Mouse (Mus musculus) MEL (cell line): ENCODE data around the gene Hspa1b.

Experiments
- MYB ChIP-seq: IDR thresholded peaks from 2 replicates; pipeline ENCODE4 v1.6.1; 2011; ENCODE audit warnings: mild to moderate bottlenecking, low read depth, low read length, improper control_type of control experiment
- POLR2A ChIP-seq, 2 experiments: IDR thresholded peaks; 2 replicates each; pipeline ENCODE4 v1.6.1; 2011 to 2012; ENCODE audit warnings: low read length in 2 of 2, mild to moderate bottlenecking in 2 of 2, control low read depth in 1 of 2, improper control_type of control experiment in 1 of 2, low read depth in 1 of 2, moderate library complexity in 1 of 2; ENCODE audit not compliant: control insufficient read depth in 1 of 2, insufficient read depth in 1 of 2, poor library complexity in 1 of 2
- TCF12 ChIP-seq: IDR thresholded peaks from 2 replicates; pipeline ENCODE4 v1.6.1; 2014; ENCODE audit warnings: low read depth, mild to moderate bottlenecking, inconsistent platforms, low read length, improper control_type of control experiment, moderate library complexity
- ZNF384 ChIP-seq: IDR thresholded peaks from 2 replicates; pipeline ENCODE4 v1.6.1; 2012; ENCODE audit warnings: low read depth, mild to moderate bottlenecking, inconsistent platforms, low read length, improper control_type of control experiment

DNA sequence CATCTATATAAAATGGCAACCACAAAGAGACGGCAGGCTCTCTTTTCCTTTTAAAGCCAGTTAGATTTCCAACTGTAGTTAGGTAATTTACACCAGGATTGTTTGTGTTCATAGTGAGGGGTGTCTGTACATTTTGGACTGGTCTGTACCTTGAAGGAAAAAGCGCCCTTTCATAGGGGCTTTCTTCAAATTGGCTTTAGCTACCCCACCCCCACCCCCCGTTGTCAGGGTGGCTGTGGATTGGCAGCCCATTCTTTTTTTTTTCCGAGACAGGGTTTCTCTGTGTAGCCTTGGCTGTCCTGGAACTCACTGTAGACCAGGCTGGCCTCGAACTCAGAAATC lies 38.1 kb upstream of the Hspa1b start:
- TF ChIP-seq TCF12 = no peak
- no peak for TF ChIP-seq MYB
- no peak for TF ChIP-seq ZNF384
- peak in 1 of 2 experiments; percentile 14; a peak in 1 of 4 replicates for TF ChIP-seq POLR2A (IDR thresholded peaks at IDR 0.05; ENCODE audit: control insufficient read depth in 1 of 2, insufficient read depth in 1 of 2, low read depth in 1 of 2, low read length in 2 of 2, poor library complexity in 1 of 2)
